Mouse (Mus musculus) myocyte (in vitro differentiated cells): ENCODE data around the gene Gm9.

Experiments
- E2F4 ChIP-seq: IDR thresholded peaks from one replicate; pipeline ENCODE4 v1.6.1; 2011; ENCODE audit warnings: mild to moderate bottlenecking, control low read depth, moderate library complexity; ENCODE audit not compliant: insufficient read depth
- MAX ChIP-seq: IDR thresholded peaks from one replicate; pipeline ENCODE4 v1.6.1; 2011; ENCODE audit warnings: low read depth, mild to moderate bottlenecking, control low read depth

DNA sequence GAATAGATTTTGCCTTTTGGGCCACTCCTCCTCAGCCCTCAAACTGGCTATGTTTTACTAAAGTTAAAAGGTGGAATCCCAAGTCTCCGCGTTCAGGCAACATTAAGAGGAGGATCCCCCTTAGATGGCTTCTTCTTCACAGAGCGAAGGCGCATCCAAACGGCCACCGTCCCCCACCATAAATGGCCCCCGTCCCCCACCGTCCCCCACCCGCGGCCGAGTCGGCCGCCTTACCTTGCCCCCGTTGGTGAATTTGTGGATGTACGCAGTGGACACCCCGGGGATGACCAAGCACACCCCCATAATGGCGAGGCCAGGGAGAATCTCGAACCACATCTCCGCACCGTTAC lies 20.1 kb downstream of the Gm9 start:
- no peak for TF ChIP-seq E2F4
- TF ChIP-seq MAX = no peak
